Mouse (Mus musculus): ENCODE data around the gene Gpr183.

Gpr183 gene

GRCm38 (mm10) chr14:121931594-121931993 is 33.4 kb downstream of the Gpr183 start:
- DNase-seq (ENCODE audit: low spot score): no peak

GRCm38 (mm10) chr14:121930731-121931383 is 34.1 kb downstream of the Gpr183 start:
- DNase-seq (ENCODE audit: low spot score): no peak

- no peak for DNase-seq (ENCODE audit: low spot score)
These were observed 35.6 kb downstream of the Gpr183 start for GRCm38 (mm10) chr14:121929243-121929951.

- DNase-seq (ENCODE audit: low spot score): no peak
These were observed 36.4 kb downstream of the Gpr183 start for GRCm38 (mm10) chr14:121928375-121929137.

- DNase-seq (ENCODE audit: low spot score): no peak
These were observed 37.5 kb downstream of the Gpr183 start for GRCm38 (mm10) chr14:121927451-121927850.

- no peak for DNase-seq (ENCODE audit: low spot score)
These were observed 38.1 kb downstream of the Gpr183 start for GRCm38 (mm10) chr14:121926901-121927300.

GRCm38 (mm10) chr14:121924876-121925275 is 40.1 kb downstream of the Gpr183 start:
- no peak for DNase-seq (ENCODE audit: low spot score)

- DNase-seq (ENCODE audit: low spot score): no peak
These were observed 42.3 kb downstream of the Gpr183 start for GRCm38 (mm10) chr14:121922731-121923130.

- DNase-seq (ENCODE audit: low spot score): no peak
These were observed 43.0 kb downstream of the Gpr183 start for GRCm38 (mm10) chr14:121922016-121922415.

GRCm38 (mm10) chr14:121920511-121921124 is 44.4 kb downstream of the Gpr183 start:
- DNase-seq (ENCODE audit: low spot score): no peak

GRCm38 (mm10) chr14:121919752-121920151 is 45.2 kb downstream of the Gpr183 start:
- DNase-seq (ENCODE audit: low spot score): no peak

- no peak for DNase-seq (ENCODE audit: low spot score)
These were observed 46.7 kb downstream of the Gpr183 start for GRCm38 (mm10) chr14:121918266-121918665.

- no peak for DNase-seq (ENCODE audit: low spot score)
These were observed 48.5 kb downstream of the Gpr183 start for GRCm38 (mm10) chr14:121916311-121917094.

- no peak for DNase-seq (ENCODE audit: low spot score)
These were observed 49.4 kb downstream of the Gpr183 start, which contains the start of gene Gpr18 for GRCm38 (mm10) chr14:121915621-121916020. Gene Gpr18 (minus strand): TSS chr14:121915781.

GRCm38 (mm10) chr14:121915143-121915542 is 49.9 kb downstream of the Gpr183 start:
- DNase-seq (ENCODE audit: low spot score): no peak

- DNase-seq (ENCODE audit: low spot score): no peak
These were observed 52.5 kb downstream of the Gpr183 start for GRCm38 (mm10) chr14:121912501-121912900.

- no peak for DNase-seq (ENCODE audit: low spot score)
These were observed 55.1 kb downstream of the Gpr183 start for GRCm38 (mm10) chr14:121909868-121910267.

GRCm38 (mm10) chr14:121906992-121907681 is 57.9 kb downstream of the Gpr183 start:
- DNase-seq (ENCODE audit: low spot score): no peak

- DNase-seq (ENCODE audit: low spot score): no peak
These were observed 58.5 kb downstream of the Gpr183 start for GRCm38 (mm10) chr14:121906341-121906991.

GRCm38 (mm10) chr14:121904754-121905153 is 60.2 kb downstream of the Gpr183 start:
- no peak for DNase-seq (ENCODE audit: low spot score)
